Mouse (Mus musculus) T-helper 17 cell (primary cell): ENCODE data around the gene Ercc6.

Source experiments
- in situ Hi-C, 2 experiments: fragments of 300-600 bp; cut with MboI, MseI; formaldehyde crosslinking; loops; 1 replicate in 1 of 2; 2 replicates in 1 of 2; pipeline ENCODE4 v1.15.1; 2025; ENCODE audit warnings: high pct_unique_total_duplicates in 2 of 2

Gene Ercc6

GRCm38 (mm10) chr14:32553198-32553903 lies 40.0 kb downstream of the Ercc6 start:
- in situ Hi-C loops: no loop called here

- in situ Hi-C loops: no loop called here
These were observed 41.7 kb downstream of the Ercc6 start for GRCm38 (mm10) chr14:32554860-32555526.

- in situ Hi-C loops: no loop called here
These were observed 48.1 kb downstream of the Ercc6 start for GRCm38 (mm10) chr14:32561428-32561827.

GRCm38 (mm10) chr14:32563661-32564060 lies 50.3 kb downstream of the Ercc6 start:
- in situ Hi-C loops: no loop called here

GRCm38 (mm10) chr14:32572519-32572918 lies 59.2 kb downstream of the Ercc6 start:
- in situ Hi-C loops: no loop called here

DNA sequence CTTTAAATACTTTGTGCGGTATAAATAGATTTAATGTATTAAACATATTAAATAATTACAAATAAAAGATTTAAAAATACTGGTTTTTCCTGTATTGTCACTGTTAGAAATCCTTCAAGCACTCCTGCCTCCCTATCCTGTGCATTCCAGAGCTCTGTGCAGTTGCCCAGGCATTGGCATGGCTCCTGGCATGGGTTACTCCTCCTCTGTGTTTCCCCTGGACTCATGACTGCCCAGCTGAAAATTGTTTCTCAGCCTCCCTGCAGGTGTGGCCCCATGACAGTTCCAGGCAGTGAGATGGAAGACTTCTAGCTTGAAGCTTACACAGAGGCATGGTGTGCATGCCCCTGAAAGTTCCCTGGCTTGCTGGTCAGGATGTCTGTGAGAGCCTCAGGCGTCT lies 65.1 kb downstream of the Ercc6 start:
- in situ Hi-C loops: no loop called here

- in situ Hi-C loops: loop anchor here in 1 of 2 experiments (5.0 kb wide), 1 partner anchor 51 kb away; no protein-coding TSS in a partner anchor
These were observed 70.4 kb downstream of the Ercc6 start for GRCm38 (mm10) chr14:32583696-32584095.

- in situ Hi-C loops: no loop called here
These were observed 73.9 kb downstream of the Ercc6 start for GRCm38 (mm10) chr14:32587013-32587784.

DNA sequence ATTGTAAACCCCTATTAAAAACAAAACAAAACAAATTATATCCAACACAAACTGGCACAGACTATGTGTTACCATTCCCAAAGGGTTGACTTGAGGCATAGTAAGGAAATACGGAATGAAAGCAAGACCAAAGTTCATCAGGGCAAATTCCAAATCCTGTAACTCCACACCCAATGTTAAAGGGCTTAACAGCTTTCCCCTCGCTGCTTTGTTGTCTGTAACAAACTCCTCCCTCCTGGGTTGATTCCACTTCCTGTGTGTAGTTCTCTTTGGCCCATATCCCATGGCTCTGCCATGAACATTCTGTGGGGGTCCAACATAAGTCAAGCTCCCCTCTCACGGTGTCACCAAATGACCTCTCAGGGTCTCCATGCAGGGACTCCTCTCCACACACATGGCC lies 77.1 kb downstream of the Ercc6 start:
- in situ Hi-C loops: loop anchor here in 1 of 2 experiments (5.0 kb wide), 1 partner anchor 58 kb away; no protein-coding TSS in a partner anchor

- in situ Hi-C loops: no loop called here
These were observed 84.2 kb downstream of the Ercc6 start for GRCm38 (mm10) chr14:32597232-32598231.

GRCm38 (mm10) chr14:32598437-32599219 lies 85.3 kb downstream of the Ercc6 start:
- in situ Hi-C loops: no loop called here

DNA sequence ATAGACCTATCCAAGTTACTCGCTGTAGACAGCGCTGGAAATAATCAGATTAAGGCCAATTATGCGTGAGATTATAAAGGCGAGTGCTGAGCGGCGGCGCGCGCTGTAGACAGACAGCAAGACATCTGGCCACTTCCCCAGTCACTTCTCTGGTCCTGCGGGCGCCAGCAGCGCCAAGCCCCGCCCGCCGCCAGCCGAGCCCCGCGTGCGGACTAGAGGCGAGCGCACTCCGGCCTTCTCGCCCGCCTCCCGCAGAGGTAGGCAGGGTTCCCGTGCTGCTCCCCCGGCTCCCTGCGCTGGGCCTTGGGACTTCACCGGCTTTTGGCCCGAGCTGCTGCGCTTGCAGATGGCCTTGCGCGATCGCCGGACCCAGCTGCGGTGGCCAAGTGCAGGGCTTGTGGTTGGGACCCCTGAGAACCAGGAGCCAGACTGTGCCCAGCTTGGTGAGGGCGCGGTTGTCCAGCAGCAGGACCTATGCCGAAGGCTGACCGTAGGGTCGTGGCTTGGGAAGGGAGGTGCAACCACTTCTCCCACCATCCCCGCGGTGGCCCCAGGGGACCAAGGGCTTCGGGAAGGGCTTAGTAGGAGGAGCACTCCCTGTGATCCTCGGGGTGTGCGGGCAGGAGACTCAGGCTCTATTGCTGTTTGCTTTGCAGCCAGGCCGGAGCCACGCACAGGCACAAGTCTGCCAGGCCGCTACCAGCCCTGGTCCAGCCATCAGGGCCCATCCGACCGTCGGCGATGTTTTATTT lies 86.1 kb downstream of the Ercc6 start, which contains the start of gene Prrxl1:
Gene Prrxl1, plus strand, starts transcription at position 118 of the 752 bp plus-strand sequence.
- in situ Hi-C loops: loop anchor here (5.0 to 10.0 kb wide), 2 partner anchors 363 to 365 kb away; no protein-coding TSS in a partner anchor

DNA sequence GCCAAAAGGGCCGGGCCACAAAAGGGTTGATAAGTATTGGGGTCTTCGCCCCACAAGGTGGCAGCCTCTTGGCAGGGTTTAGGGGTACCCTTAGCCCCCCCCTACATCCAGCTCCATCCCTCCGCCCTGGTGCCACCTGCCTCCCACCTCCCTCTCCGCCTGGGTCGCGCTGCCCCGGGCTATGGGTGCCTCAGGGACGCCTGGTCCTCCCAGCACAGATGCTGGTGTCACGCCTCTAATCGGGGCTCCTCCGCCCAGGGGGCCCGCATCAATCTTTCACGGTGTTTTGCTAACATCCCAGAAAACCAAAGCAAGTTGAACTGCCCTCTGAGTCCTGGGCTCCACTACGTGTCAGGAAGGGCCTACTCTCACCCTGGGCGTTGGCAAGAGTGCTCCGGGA lies 86.8 kb downstream of the Ercc6 start:
- in situ Hi-C loops: loop anchor here (5.0 to 10.0 kb wide), 2 partner anchors 362 to 365 kb away; no protein-coding TSS in a partner anchor

- in situ Hi-C loops: loop anchor here in 1 of 2 experiments (10.0 kb wide), 1 partner anchor 359 kb away; no protein-coding TSS in a partner anchor
These were observed 92.2 kb downstream of the Ercc6 start for GRCm38 (mm10) chr14:32605508-32605907.

DNA sequence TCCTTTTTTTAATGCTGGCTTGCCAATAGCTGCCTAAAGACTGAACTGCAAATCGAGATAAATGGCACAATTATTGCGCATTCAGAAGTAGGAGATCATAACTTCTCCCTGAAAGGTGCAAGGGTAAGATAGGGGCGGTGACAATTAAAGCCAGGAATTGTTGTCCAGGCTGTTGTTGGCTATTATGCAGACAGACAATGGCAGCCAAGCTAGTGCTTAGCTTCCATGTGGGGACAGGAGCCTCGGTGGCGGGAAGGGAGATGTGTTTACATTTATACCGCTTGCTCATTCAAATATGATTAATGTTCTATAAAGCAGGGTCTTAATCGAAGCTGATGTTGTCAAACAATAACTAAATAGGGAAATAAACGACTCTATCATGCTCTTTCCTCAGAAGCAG lies 93.0 kb downstream of the Ercc6 start:
- in situ Hi-C loops: loop anchor here in 1 of 2 experiments (10.0 kb wide), 1 partner anchor 358 kb away; no protein-coding TSS in a partner anchor

GRCm38 (mm10) chr14:32609392-32609791 lies 96.1 kb downstream of the Ercc6 start:
- in situ Hi-C loops: loop anchor here in 1 of 2 experiments (10.0 kb wide), 1 partner anchor 355 kb away; no protein-coding TSS in a partner anchor

DNA sequence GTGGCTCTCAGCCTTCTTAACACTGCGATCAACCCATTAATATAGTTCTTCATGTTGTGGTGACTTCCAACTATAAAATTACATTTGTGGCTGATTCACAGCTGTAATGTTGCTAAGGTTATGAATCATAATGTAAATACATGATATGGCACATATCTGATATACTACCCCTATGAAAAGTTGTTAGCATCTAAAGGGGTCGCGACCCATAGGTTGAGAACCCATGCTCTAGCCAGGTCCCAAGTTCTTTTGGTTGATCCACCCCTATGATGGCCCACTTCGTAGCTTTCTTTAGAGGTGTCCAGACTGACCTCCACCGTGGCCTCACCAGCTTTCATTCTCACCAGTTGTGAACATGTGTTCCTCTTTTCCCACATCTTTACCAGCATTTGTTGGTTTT lies 103.9 kb downstream of the Ercc6 start:
- in situ Hi-C loops: no loop called here

DNA sequence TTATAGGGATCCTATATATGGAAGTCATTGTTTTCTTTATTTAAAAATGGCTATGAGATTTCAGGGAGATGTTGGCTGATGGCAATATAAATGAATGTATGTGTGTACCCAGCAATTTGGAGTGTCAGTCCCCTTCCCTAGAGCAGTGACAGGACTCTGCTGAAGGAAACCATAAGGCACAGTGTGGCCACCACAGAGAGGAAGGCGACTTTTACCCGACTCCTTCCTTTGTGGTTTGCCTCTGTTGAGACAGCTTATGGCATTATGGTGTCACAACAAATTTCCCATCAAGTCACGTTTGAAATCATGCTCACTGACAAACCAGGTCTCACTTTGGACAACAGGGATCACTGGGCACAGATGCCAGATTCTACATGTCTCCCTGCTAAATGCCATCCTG lies 110.9 kb downstream of the Ercc6 start:
- in situ Hi-C loops: no loop called here

- in situ Hi-C loops: no loop called here
These were observed 111.5 kb downstream of the Ercc6 start for GRCm38 (mm10) chr14:32624811-32625210.
